Mouse (Mus musculus) lung, embryonic 14.5 days (tissue): Measurements from ENCODE around the gene Evx1. TPM values are rescaled to one million over a fixed set of nuclear protein-coding genes. Genes with fewer than 3 reads are reported as not detected.

Experiments
- ATAC-seq: fragments of 200-750 bp; cut with Nextera tagmentation; 2 replicates; pipeline ENCODE4 v1.8.0; 2017; ENCODE audit warnings: mild to moderate bottlenecking, moderate TSS enrichment, moderate library complexity; ENCODE audit not compliant: insufficient read depth
- DNase-seq: peaks from one replicate; pipeline ENCODE4 v3.0.0-alpha.2; 2015
- H3K27ac ChIP-seq: fragments of 300-500 bp; sonication (generic); 2 replicates; pipeline ENCODE4 v1.5.1; 2014; ENCODE audit warnings: low read depth, mild to moderate bottlenecking, moderate library complexity
- H3K27me3 ChIP-seq: fragments of 300-500 bp; sonication (generic); 2 replicates; pipeline ENCODE4 v1.6.1; 2014; ENCODE audit warnings: low read length, control low read depth; ENCODE audit not compliant: insufficient read depth
- H3K36me3 ChIP-seq: fragments of 300-500 bp; sonication (generic); 2 replicates; pipeline ENCODE4 v1.6.1; 2014; ENCODE audit warnings: control low read depth; ENCODE audit not compliant: insufficient read depth
- H3K4me1 ChIP-seq: fragments of 300-500 bp; sonication (generic); 2 replicates; pipeline ENCODE4 v1.6.1; 2014; ENCODE audit warnings: antibody characterized with exemption, control low read depth; ENCODE audit not compliant: insufficient read depth
- H3K4me2 ChIP-seq: fragments of 300-500 bp; sonication (generic); 2 replicates; pipeline ENCODE4 v1.6.1; 2014; ENCODE audit warnings: mild to moderate bottlenecking
- H3K4me3 ChIP-seq: fragments of 300-500 bp; sonication (generic); 2 replicates; pipeline ENCODE4 v1.5.1; 2014; ENCODE audit warnings: low read depth, low read length
- H3K9ac ChIP-seq: fragments of 300-500 bp; sonication (generic); 2 replicates; pipeline ENCODE4 v1.6.1; 2014
- H3K9me3 ChIP-seq: fragments of 300-500 bp; sonication (generic); 2 replicates; pipeline ENCODE4 v1.6.1; 2016; ENCODE audit warnings: low read depth, low read length, control low read depth
- CTCF ChIP-seq: IDR thresholded peaks from 2 replicates; pipeline ENCODE4 v1.5.1; 2016; ENCODE audit warnings: antibody characterized with exemption, low read depth
- WGBS: fragments of 180-500 bp; shearing (Covaris S2); extraction: QIAGEN DNeasy Blood & Tissue Kit; methylation state at CpG from one replicate; pipeline ENCODE4 v1.1.7; 2014; 5-methylcytosine and 5-hydroxymethylcytosine counted together
- polyA plus RNA-seq: library from polyadenylated mRNA; unstranded; fragments of >200 nt; fragmentation: Nextera tagmentation; extraction: Ambion mirVana; gene quantifications from 2 replicates; pipeline ENCODE4 v1.2.1, GENCODE M21; 2014

Gene Evx1
- polyA plus RNA-seq = not detected in 2 replicates

- Histone ChIP-seq H3K4me3 (peak within 1 kb of the TSS; percentile 29), H3K36me3 (no peaks in the 10 kb centered on the region), H3K4me2 (peak within 1 kb of the TSS; percentile 53), H3K27me3 (peaks cover 100% of the 10 kb centered on the region), H3K27ac (no peak within 1 kb of the TSS), H3K9ac (no peak within 1 kb of the TSS), H3K9me3 (no peaks in the 10 kb centered on the region), H3K4me1 (0 out of 2 replicates have a peak, but pooled peaks cover 8% of the 10 kb centered on the region)
- ATAC-seq (no peak; the same call in 1 of the 2 replicates), DNase-seq (peak; percentile 53)
- WGBS = under 1% methylated on average over 59 of the region's 59 CpGs
- no peak for TF ChIP-seq CTCF
Observed at GRCm38 (mm10) chr6:52313391-52314303, at the start of gene Evx1. TSS of gene Evx1 (plus strand) at chr6:52313498.

DNA sequence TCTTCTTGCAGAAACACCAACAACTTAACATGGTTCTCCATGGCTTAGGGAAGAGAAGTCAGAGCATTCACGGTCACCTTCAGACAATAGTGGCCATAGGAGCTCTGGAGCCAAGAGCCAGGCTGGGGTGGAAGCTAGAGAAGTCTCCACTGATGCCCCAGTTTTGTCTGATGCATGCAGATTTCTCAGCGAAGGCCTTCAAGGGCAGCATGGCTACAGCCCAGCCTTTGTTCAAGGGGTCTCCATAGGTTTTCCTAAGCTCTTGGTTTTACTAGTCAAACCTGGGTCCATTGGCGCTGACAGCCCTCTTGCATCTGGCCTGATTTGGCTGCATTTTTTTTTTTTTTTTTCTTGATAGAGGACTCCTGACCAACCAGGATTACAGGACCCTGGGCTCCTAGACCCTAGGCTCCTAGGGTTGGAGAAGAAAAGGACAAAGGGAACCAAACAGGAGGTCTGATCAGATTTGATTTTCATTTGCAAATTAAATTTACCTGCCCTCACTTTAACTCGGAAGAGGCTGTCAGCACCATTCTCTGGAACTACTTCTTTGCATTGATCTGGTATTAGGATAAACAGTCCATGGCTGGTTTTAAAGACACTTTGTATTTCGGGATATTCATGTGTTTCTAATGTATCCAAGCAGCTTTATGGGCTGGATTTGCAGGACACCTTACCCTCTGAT lies 49.0 kb upstream of the Evx1 start:
- Histone ChIP-seq H3K4me2 (no peak overlapping the region), H3K4me3 (no peak overlapping the region), H3K36me3 (no peaks in the 10 kb centered on the region), H3K9ac (no peak overlapping the region), H3K9me3 (no peaks in the 10 kb centered on the region), H3K27me3 (peaks cover 92% of the 10 kb centered on the region), H3K4me1 (no peaks in the 10 kb centered on the region), H3K27ac (no peak overlapping the region)
- 6% methylated on average over 5 of the region's 5 CpGs for WGBS
- TF ChIP-seq CTCF = no peak
- DNase-seq = no peak
- no peak for ATAC-seq

DNA sequence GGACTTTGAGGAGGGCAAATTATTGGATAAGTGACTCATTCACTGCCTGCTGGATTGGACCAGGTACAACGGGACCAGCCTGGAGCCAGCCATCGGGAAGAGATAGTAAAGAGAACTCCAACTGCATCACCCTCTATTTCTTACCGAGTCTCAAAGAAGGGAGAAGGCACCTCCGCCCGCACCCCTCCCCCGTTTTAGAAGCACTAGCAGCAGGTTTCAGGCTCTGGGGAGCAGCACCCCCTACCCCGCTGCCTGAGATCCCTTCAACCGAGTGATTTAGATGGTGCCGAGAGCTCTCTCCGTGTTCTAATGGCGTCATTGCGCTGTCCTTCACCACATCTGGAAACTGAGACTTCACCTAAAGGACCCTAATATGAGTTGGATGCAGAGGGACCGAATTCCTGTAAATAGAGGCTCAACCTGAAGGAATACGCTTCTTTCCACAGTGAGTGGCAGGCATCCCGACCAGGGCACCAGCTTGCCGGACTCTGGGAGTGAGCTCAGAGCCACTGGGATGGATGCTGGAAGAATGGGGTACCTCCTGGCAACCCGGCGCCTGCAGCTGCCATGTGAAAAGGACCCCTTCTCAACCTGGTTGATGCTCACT lies 47.9 kb upstream of the Evx1 start:
- no peaks in the 10 kb centered on the region for H3K9me3 ChIP-seq
- 1% methylated on average over 18 of the region's 18 CpGs for WGBS
- H3K4me1 ChIP-seq = no peaks in the 10 kb centered on the region
- H3K9ac ChIP-seq = no peak overlapping the region
- no peak overlapping the region for H3K4me3 ChIP-seq
- no peaks in the 10 kb centered on the region for H3K36me3 ChIP-seq
- DNase-seq = no peak
- H3K4me2 ChIP-seq = no peak overlapping the region
- TF ChIP-seq CTCF = no peak
- no peak for ATAC-seq
- H3K27ac ChIP-seq = no peak overlapping the region
- H3K27me3 ChIP-seq = peaks cover 94% of the 10 kb centered on the region

DNA sequence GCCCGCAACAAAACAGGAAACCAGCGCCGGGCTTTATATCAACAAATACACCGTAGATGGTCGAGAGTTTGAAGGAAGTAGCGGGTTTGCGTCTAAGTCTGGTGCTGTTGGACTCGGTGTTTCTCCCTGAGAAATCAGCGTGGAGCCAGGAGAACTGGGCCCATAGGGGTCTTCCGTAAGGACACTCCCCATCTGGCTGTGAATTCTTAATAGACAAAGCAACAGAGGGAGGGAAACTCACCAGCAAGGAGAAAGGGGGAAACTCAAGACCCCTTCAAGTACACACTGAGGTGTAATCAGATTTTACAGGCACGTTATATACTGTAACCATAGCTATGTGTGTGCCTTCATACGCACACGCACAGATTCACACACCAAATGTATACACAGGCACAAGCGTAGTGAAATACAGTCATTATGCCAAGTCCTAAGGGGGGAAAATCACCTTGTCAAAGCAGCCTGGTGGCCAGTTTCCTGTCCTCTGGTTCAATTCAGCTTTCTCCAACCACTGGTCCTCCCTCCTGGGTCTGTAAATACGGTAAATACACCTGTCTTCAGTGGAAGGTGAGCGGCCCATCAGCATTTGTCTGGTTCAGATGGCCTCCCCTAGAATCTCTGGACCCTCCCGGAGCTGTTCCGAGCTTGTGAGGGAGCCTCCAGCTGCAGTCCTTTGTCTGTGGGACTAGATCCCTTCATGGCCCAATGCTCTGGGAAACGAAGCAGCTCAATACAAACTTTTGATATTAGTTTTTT lies 47.2 kb upstream of the Evx1 start:
- ATAC-seq (no peak), DNase-seq (no peak)
- Histone ChIP-seq H3K4me2 (no peak overlapping the region), H3K27me3 (peaks cover 99% of the 10 kb centered on the region), H3K36me3 (no peaks in the 10 kb centered on the region), H3K27ac (no peak overlapping the region), H3K9me3 (no peaks in the 10 kb centered on the region), H3K9ac (no peak overlapping the region), H3K4me3 (no peak overlapping the region), H3K4me1 (no peaks in the 10 kb centered on the region)
- no peak for TF ChIP-seq CTCF
- 2% methylated on average over 19 of the region's 19 CpGs for WGBS

- Histone ChIP-seq H3K27me3 (peaks cover 99% of the 10 kb centered on the region), H3K4me1 (no peaks in the 10 kb centered on the region), H3K9me3 (no peaks in the 10 kb centered on the region), H3K4me2 (no peak overlapping the region), H3K36me3 (no peaks in the 10 kb centered on the region), H3K9ac (no peak overlapping the region), H3K27ac (no peak overlapping the region), H3K4me3 (no peak overlapping the region)
- DNase-seq = no peak
- 4% methylated on average over 9 of the region's 9 CpGs for WGBS
- no peak for ATAC-seq
- TF ChIP-seq CTCF = no peak
Observed at GRCm38 (mm10) chr6:52266666-52266985, 46.7 kb upstream of the Evx1 start.

- ATAC-seq = no peak
- Histone ChIP-seq H3K27me3 (peaks cover 98% of the 10 kb centered on the region), H3K4me2 (no peak overlapping the region), H3K27ac (no peak overlapping the region), H3K4me1 (no peaks in the 10 kb centered on the region), H3K9ac (no peak overlapping the region), H3K4me3 (no peak overlapping the region), H3K9me3 (no peaks in the 10 kb centered on the region), H3K36me3 (no peaks in the 10 kb centered on the region)
- peak; percentile 4 for DNase-seq
- TF ChIP-seq CTCF = no peak
- 22% methylated on average over 5 of the region's 5 CpGs for WGBS
Observed at GRCm38 (mm10) chr6:52267221-52267620, 46.1 kb upstream of the Evx1 start.
